Mouse (Mus musculus) ZHBTc4 (cell line): ENCODE data around the gene Mrgpra1.
"Not testable (repeated sequence)": the region's sequence is repeated elsewhere in the genome, so short reads cannot be mapped to it uniquely, and the experiment has no call there.

ENCODE experiments used
- DNase-seq: peaks from one replicate; pipeline ENCODE4 v3.0.0-alpha.2; 2011; ENCODE audit warnings: low read depth, low spot score

Gene Mrgpra1

DNA sequence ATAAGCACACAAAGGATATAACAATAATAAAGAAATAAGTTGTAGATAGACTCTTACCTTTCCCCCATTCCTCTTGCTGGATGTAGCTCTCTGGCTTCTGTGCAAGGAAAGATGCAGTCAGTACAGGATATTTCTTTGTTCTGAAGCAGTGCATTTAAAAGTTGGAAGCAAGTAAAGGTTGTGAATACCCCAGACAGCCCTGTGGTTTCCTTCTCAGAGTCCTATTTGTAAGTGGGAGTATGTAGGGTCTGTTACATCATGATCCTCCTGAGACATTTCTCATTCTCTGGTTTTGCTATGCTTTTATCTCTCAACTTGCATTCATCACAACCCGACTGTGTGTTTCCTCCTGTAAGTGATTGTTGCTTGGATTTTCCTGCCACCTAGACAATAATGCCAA lies at the start of gene Mrgpra1:
Mrgpra1 (minus strand) TSS at position 101 of the 400 bp plus-strand sequence.
- no peak for DNase-seq

DNA sequence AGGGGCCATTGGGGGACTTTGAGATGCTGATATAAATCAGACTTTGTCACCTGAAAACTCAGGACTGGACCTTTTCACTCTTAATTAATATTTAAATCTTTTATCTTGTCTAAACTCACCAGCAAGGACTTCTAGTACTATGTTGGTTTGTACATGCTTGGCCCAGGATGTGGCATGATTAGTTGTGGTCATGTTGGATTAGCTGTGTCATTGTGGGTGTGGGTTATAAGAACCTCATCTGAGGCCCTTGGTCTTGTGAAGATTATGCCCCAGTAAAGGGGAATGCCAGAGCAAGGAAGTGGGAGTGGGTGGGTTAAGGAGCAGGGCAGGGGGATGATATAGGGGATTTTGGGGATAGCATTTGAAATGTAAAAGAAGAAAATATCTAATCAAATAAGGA lies 47.1 kb upstream of the Mrgpra1 start:
- no peak for DNase-seq

DNA sequence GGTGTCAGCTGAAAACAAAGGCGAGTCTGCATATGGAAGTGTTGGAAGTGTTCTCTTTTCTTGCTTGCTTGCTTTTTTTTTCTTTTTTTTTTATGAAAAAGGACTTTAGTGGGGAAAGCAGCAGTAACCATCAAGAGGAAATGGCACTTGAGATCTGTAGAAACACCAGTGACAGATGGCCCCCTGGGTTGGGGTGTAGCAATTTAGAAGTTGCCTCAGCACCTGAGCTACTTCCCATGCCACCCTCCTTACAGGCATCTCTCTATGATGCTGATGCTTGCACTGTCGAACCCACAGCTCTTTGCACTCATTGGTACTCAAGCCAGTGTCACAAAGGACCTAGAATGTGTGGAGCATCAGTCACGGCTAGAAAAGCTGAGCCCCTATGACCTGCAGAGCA lies 5.6 kb downstream of the Mrgpra1 start:
- DNase-seq, result no peak

DNA sequence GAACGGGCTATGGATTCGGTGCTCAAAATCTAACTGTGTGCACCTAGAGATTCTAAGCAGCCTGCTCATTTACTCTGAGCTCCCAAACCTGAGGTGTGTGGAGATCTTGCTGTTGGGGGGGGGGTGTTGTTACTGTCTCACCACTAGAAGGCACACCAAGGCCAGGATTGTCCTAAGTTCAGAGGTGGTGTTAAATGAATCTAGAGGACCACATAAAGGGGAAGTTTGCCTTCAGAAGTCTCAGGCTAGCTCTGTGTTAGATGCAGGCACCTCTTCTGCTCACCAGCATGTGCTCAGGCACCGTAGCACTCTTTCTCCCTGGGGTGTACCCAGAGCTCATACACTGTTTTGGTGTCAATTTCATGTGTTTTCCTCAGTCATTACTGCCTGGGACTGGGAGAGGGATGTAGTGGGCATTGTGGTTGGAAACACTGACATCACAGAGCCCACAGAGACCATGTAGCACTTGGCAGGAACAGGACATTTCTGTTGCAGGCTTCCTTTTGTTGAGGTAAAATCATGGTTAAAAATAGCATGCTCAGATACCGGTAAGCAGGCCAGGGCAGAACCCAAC lies 8.0 kb downstream of the Mrgpra1 start:
- DNase-seq, result no peak

DNA sequence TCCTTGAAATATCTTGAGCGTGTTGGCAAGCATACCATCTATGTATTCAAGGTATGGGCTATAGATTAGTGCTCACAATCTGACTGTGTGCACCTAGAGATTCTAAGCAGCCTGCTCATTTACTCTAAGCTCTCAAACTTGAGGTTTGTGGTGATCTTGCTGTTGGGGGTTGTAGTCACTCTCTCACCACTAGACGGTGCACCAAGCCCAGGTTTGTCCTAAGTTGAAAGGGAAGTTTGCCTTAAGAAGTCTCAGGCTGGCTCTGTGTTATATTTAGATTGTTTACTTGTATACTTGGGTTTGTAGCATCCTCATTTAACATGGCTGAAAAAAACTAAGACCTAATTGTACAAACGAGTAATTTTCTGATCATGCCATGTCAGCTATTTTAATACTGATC lies 12.2 kb downstream of the Mrgpra1 start:
- not testable (repeated sequence) for DNase-seq

DNA sequence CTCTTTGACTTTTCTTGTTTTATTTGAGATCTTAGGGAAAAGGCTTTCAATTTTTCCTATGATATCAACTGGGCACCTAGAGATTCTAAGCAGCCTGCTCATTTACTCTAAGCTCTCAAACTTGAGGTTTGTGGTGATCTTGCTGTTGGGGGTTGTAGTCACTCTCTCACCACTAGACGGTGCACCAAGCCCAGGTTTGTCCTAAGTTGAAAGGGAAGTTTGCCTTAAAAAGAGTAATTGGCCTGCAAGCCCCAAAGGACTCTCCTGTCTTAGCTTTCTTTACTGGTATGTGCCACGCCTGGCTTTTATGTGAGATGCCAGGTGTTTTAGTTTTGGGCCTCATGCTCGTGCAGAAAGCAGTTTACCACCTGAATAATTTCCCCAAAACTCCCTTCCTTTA lies 12.7 kb downstream of the Mrgpra1 start:
- not testable (repeated sequence) for DNase-seq

DNA sequence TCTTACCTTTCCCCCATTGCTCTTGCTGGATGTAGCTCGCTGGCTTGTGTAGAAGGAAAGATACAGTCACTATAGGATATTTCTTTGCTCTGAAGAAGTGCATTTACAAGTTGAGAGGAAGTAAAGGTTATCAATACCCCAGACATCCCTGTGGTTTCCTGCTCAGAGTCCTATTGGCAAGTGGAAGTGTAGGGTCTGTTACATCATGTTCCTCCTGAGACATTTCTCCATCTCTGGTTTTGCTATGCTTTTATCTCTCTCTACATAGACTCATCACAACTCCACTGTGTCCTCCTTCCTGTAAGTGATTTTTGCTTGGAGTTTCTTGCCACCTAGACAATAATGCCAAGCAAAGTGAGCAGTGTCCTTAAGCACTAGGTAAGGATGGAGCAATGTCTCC lies 35.7 kb downstream of the Mrgpra1 start:
- no peak for DNase-seq

DNA sequence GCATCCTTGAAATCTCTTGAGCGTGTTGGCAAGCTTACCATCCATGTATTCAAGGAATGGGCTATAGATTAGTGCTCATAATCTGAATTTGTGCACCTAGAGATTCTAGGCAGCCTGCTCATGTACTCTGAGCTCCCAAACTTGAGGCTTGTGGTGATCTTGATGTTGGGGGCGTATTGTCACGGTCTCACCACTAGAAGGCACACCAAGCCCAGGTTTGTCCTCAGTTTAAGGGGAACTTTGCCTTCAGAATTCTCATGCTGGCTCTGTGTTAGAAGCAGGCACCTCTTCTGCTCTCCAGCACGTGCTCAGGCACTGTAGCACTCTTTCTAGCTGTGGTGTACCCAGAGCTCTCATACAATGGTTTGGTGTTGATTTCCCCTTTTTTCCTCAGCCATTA lies 41.8 kb downstream of the Mrgpra1 start:
- peak; percentile 34 for DNase-seq

DNA sequence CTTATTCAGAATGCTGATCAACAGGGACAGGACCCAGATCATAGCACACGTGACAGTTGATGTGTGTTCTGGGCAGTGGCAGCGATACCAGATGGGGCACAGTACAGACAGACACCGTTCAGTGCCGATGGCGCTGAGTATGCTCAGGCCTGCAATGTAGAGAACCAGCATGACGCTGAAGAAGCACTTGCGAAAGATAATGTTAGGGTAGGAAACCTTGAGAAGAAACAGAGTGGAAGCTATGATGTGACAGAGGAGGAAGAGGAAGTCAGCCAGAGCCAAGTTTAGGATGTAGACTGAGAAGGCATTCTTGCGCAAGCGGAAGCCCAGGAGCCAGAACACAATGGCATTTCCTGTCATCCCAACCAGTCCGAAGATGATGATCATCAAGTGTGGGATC lies 44.2 kb downstream of the Mrgpra1 start:
- no peak for DNase-seq

DNA sequence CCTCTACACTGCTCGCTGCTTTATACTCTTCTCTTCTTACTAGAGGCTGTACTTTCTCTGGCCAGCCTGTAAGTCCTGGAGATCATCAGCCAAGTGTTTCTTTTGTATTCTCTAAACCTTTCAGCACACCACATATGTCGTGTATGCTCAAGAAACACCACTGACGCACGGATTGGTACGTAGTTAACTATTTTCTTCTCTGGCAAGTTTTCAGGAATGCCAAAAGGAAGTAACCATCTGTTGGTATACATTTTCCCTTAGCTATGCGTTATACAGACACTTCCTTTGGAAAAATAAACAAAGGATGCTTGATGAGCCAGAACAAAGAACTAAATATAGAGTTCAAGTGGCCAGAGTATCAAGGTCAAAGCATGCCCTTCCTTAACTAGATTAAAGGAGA lies 49.4 kb downstream of the Mrgpra1 start:
- DNase-seq, result not testable (repeated sequence)

DNA sequence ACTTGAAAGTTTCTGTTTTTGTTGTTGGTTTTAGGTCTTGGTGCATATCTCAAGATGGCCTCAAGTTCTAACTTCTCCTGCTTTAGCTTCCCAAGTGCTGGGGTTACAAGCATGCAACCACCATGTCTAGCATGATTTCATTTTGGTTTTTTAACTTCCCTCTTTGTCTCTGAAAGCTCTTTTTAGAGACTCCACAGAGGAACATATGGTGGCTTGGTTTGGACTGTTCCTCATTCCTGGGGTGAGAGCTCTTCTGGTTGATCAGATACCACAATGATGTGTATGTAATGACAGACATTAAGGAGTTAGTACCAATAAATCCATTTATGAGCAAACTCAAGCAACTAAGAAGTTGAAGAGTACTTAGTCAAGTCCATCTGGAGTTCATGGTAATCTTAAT lies 54.4 kb downstream of the Mrgpra1 start:
- DNase-seq, result not testable (repeated sequence)
